Mouse (Mus musculus) CD4-positive helper T cell, adult 2 months (primary cell): ENCODE results near the gene Acp6.
A peak's percentile ranks its signal among the peaks of the same experiment; 100 is the strongest.

Source experiments
- DNase-seq: peaks from one replicate; pipeline ENCODE4 v3.0.0-alpha.2; 2012; ENCODE audit warnings: low read depth, missing footprints, low spot score

Gene Acp6

GRCm38 (mm10) chr3:97185098-97185860 lies 26.7 kb downstream of the Acp6 start:
- peak; percentile 50 for DNase-seq

GRCm38 (mm10) chr3:97196571-97196970 lies 38.0 kb downstream of the Acp6 start:
- no peak for DNase-seq

GRCm38 (mm10) chr3:97199261-97199660 lies 40.7 kb downstream of the Acp6 start:
- DNase-seq, result no peak

GRCm38 (mm10) chr3:97201943-97202342 lies 43.4 kb downstream of the Acp6 start:
- DNase-seq, result peak; percentile 52

GRCm38 (mm10) chr3:97203880-97204279 lies 45.3 kb downstream of the Acp6 start:
- DNase-seq, result peak; percentile 21

GRCm38 (mm10) chr3:97206521-97206920 lies 47.9 kb downstream of the Acp6 start:
- no peak for DNase-seq

- DNase-seq, result no peak
These were observed 50.8 kb downstream of the Acp6 start for GRCm38 (mm10) chr3:97209351-97209750.

GRCm38 (mm10) chr3:97211177-97211576 lies 52.6 kb downstream of the Acp6 start:
- DNase-seq, result peak; percentile 79

- DNase-seq, result peak; percentile 47
These were observed 55.3 kb downstream of the Acp6 start for GRCm38 (mm10) chr3:97213871-97214270.

GRCm38 (mm10) chr3:97214439-97214838 lies 55.9 kb downstream of the Acp6 start:
- no peak for DNase-seq

- no peak for DNase-seq
These were observed 56.9 kb downstream of the Acp6 start for GRCm38 (mm10) chr3:97215526-97215925.

- no peak for DNase-seq
These were observed 64.7 kb downstream of the Acp6 start for GRCm38 (mm10) chr3:97223261-97223660.

GRCm38 (mm10) chr3:97225231-97225630 lies 66.7 kb downstream of the Acp6 start:
- no peak for DNase-seq

GRCm38 (mm10) chr3:97226719-97227118 lies 68.1 kb downstream of the Acp6 start:
- DNase-seq, result no peak
